Mouse (Mus musculus) heart, adult 8-10 months (tissue): ENCODE results near the gene Galnt10. TPM values are rescaled to one million over a fixed set of nuclear protein-coding genes. Genes with fewer than 3 reads are reported as not detected.
"Not testable (repeated sequence)": the region's sequence is repeated elsewhere in the genome, so short reads cannot be mapped to it uniquely, and the experiment has no call there.

Experiments
- DNase-seq: peaks from one replicate; pipeline ENCODE4 v3.0.0; 2022; ENCODE audit warnings: low spot score
- total RNA-seq, 4 experiments: library from RNA; stranded (reverse); gene quantifications; 2 replicates each; pipeline ENCODE4 v1.2.4; 2022

The Galnt10 gene
- total RNA-seq, 4 experiments from 2014 or later = 5.7 to 8.1 (median 6.9) TPM

- not testable (repeated sequence) for DNase-seq
Measured at GRCm38 (mm10) chr11:57825234-57825633, 180.0 kb downstream of the Galnt10 start.

GRCm38 (mm10) chr11:57827048-57827914 is 182.0 kb downstream of the Galnt10 start:
- no peak for DNase-seq

GRCm38 (mm10) chr11:57827915-57828545 is 182.8 kb downstream of the Galnt10 start:
- DNase-seq = no peak

GRCm38 (mm10) chr11:57828955-57829870 is 184.0 kb downstream of the Galnt10 start:
- DNase-seq = no peak

GRCm38 (mm10) chr11:57829871-57830775 is 184.9 kb downstream of the Galnt10 start:
- no peak for DNase-seq

GRCm38 (mm10) chr11:57831281-57831781 is 186.1 kb downstream of the Galnt10 start:
- no peak for DNase-seq

- no peak for DNase-seq
Measured at GRCm38 (mm10) chr11:57831861-57832260, 186.6 kb downstream of the Galnt10 start.

GRCm38 (mm10) chr11:57832552-57833201 is 187.4 kb downstream of the Galnt10 start, which contains the start of gene Hand1:
TSS of gene Hand1 (minus strand) at chr11:57832818.
- DNase-seq = no peak

- no peak for DNase-seq
Measured at GRCm38 (mm10) chr11:57833296-57833977, 188.2 kb downstream of the Galnt10 start.

GRCm38 (mm10) chr11:57834031-57834430 is 188.8 kb downstream of the Galnt10 start:
- no peak for DNase-seq

GRCm38 (mm10) chr11:57835331-57835730 is 190.1 kb downstream of the Galnt10 start:
- DNase-seq = no peak

- DNase-seq = no peak
Measured at GRCm38 (mm10) chr11:57835931-57836330, 190.7 kb downstream of the Galnt10 start.

GRCm38 (mm10) chr11:57836401-57836800 is 191.2 kb downstream of the Galnt10 start:
- DNase-seq = no peak

Other genes with a start within 250 kb of the Galnt10 start
- gene Fam114a2, start 126.8 kb upstream of the Galnt10 start, total RNA-seq = 10 to 100 TPM; 42.2 to 45.8 (median 44.2) TPM
- gene Mfap3, start 126.8 kb upstream of the Galnt10 start, total RNA-seq = 10 to 100 TPM in 3 of 4 experiments, 1 to 10 TPM in 1; 9.7 to 13.1 (median 11.2) TPM
- gene Sap30l, start 156.2 kb downstream of the Galnt10 start, total RNA-seq = 10 to 100 TPM; 50.1 to 53.8 (median 51.2) TPM
- gene Hand1, start 187.4 kb downstream of the Galnt10 start, total RNA-seq = not detected